Mouse (Mus musculus): ENCODE measurements around the gene Foxo1. TPM values are rescaled to one million over a fixed set of nuclear protein-coding genes. Genes with fewer than 3 reads are reported as not detected.

Gene Foxo1
- polyA plus RNA-seq, 1 experiment from 2014 or later: 3.1 TPM

DNA sequence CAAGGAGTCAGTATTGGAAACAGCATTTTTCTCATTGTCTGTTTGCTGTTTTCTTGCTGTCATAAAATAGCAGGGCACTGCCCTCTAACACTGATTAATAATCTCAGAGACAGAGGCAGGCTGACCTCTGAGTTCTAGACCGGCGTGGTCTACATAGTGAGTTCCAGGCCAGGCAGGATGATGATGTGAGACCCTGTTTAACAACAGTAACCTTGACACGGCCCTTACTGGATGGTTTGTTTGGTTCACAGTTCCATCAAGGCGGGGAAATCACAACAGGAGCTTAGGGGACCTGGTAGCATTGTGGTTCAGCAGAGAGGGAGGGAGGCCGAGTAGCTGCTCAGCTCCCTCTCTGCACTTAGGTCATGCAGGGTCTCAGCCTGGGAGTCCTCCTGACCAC is 25.8 kb downstream of the Foxo1 start:
- Histone ChIP-seq H3K4me1 (ENCODE audit: control insufficient read depth, insufficient read depth, low read length) (no peaks in the 10 kb centered on the region), H3K9me3 (replicated peaks; ENCODE audit: control insufficient read depth, low read length, poor library complexity, severe bottlenecking) (no peaks in the 10 kb centered on the region), H3K27ac (ENCODE audit: low read length) (no peak overlapping the region), H3K4me2 (ENCODE audit: low read length) (no peak overlapping the region), H3K4me3 (ENCODE audit: low read depth, low read length) (no peak overlapping the region), H3K9ac (ENCODE audit: low read depth, low read length) (no peak overlapping the region), H3K36me3 (ENCODE audit: control insufficient read depth, insufficient read depth, low read length) (no peaks in the 10 kb centered on the region), H3K27me3 (ENCODE audit: control insufficient read depth, insufficient read depth, low read depth, low read length) (no peaks in the 10 kb centered on the region)
- 66% methylated on average over 5 of the region's 5 CpGs for WGBS
- no peak for ATAC-seq

DNA sequence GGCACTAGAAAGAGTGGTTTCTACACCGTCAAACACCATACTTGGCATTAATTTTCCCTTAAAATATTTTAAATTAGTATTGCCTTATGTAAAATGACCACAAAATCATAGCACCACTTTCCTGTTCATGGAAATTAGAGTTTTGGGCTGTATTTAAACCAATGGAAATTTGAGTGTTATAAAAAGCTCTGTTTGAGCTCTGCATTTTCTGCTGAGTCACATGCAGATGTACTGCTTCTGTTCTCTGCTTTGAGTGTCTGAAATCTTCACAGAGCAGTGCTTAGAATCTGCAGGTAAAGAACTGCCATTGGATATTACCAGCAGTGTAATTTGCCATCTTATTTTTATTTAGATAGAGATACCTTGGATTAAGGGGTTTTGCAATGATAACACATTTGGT is 27.6 kb downstream of the Foxo1 start:
- Histone ChIP-seq H3K27ac (ENCODE audit: low read length) (no peak overlapping the region), H3K36me3 (ENCODE audit: control insufficient read depth, insufficient read depth, low read length) (no peaks in the 10 kb centered on the region), H3K9ac (ENCODE audit: low read depth, low read length) (no peak overlapping the region), H3K27me3 (ENCODE audit: control insufficient read depth, insufficient read depth, low read depth, low read length) (no peaks in the 10 kb centered on the region), H3K4me1 (ENCODE audit: control insufficient read depth, insufficient read depth, low read length) (no peaks in the 10 kb centered on the region), H3K9me3 (replicated peaks; ENCODE audit: control insufficient read depth, low read length, poor library complexity, severe bottlenecking) (no peaks in the 10 kb centered on the region), H3K4me3 (ENCODE audit: low read depth, low read length) (no peak overlapping the region), H3K4me2 (ENCODE audit: low read length) (no peak overlapping the region)
- ATAC-seq: no peak
- WGBS: 97% methylated on average over 1 of the region's 1 CpGs

GRCm38 (mm10) chr3:52296224-52296760 is 28.2 kb downstream of the Foxo1 start:
- no peaks in the 10 kb centered on the region for H3K36me3 ChIP-seq (ENCODE audit: control insufficient read depth, insufficient read depth, low read length)
- no peaks in the 10 kb centered on the region for H3K9me3 ChIP-seq (replicated peaks; ENCODE audit: control insufficient read depth, low read length, poor library complexity, severe bottlenecking)
- H3K9ac ChIP-seq (ENCODE audit: low read depth, low read length): no peak overlapping the region
- H3K4me1 ChIP-seq (ENCODE audit: control insufficient read depth, insufficient read depth, low read length): no peaks in the 10 kb centered on the region
- H3K4me2 ChIP-seq (ENCODE audit: low read length): no peak overlapping the region
- H3K27ac ChIP-seq (ENCODE audit: low read length): no peak overlapping the region
- no peaks in the 10 kb centered on the region for H3K27me3 ChIP-seq (ENCODE audit: control insufficient read depth, insufficient read depth, low read depth, low read length)
- H3K4me3 ChIP-seq (ENCODE audit: low read depth, low read length): no peak overlapping the region
- 74% methylated on average over 7 of the region's 7 CpGs for WGBS
- no peak for ATAC-seq

- Histone ChIP-seq H3K27ac (ENCODE audit: low read length) (no peak overlapping the region), H3K36me3 (ENCODE audit: control insufficient read depth, insufficient read depth, low read length) (no peaks in the 10 kb centered on the region), H3K27me3 (ENCODE audit: control insufficient read depth, insufficient read depth, low read depth, low read length) (no peaks in the 10 kb centered on the region), H3K4me2 (ENCODE audit: low read length) (no peak overlapping the region), H3K4me1 (ENCODE audit: control insufficient read depth, insufficient read depth, low read length) (no peaks in the 10 kb centered on the region), H3K4me3 (ENCODE audit: low read depth, low read length) (no peak overlapping the region), H3K9ac (ENCODE audit: low read depth, low read length) (no peak overlapping the region), H3K9me3 (replicated peaks; ENCODE audit: control insufficient read depth, low read length, poor library complexity, severe bottlenecking) (no peaks in the 10 kb centered on the region)
- no peak for ATAC-seq
- 83% methylated on average over 15 of the region's 15 CpGs for WGBS
Measured at GRCm38 (mm10) chr3:52297291-52298018, 29.3 kb downstream of the Foxo1 start.

DNA sequence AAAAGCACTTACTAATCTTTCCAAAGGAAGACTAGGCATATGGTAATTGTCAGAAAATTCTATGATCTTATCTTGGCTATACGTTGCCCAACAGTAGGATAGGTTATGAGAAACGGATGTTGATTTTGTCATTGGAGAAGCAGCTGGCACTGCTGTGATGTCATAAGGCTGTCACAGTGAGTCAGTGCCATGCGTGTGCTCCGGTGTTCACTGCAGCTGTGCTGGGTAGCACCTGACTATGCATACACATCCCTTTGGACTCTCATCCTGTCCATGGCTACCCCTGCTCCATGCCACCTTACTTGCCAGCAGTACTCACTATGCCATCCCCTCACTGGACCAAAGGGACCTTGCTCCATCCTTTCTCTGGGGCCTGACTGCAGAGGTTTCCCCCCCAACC is 30.5 kb downstream of the Foxo1 start:
- no peaks in the 10 kb centered on the region for H3K27me3 ChIP-seq (ENCODE audit: control insufficient read depth, insufficient read depth, low read depth, low read length)
- no peak overlapping the region for H3K4me3 ChIP-seq (ENCODE audit: low read depth, low read length)
- ATAC-seq: no peak
- WGBS: 83% methylated on average over 4 of the region's 4 CpGs
- no peaks in the 10 kb centered on the region for H3K4me1 ChIP-seq (ENCODE audit: control insufficient read depth, insufficient read depth, low read length)
- no peak overlapping the region for H3K27ac ChIP-seq (ENCODE audit: low read length)
- H3K9ac ChIP-seq (ENCODE audit: low read depth, low read length): no peak overlapping the region
- no peak overlapping the region for H3K4me2 ChIP-seq (ENCODE audit: low read length)
- no peaks in the 10 kb centered on the region for H3K36me3 ChIP-seq (ENCODE audit: control insufficient read depth, insufficient read depth, low read length)
- H3K9me3 ChIP-seq (replicated peaks; ENCODE audit: control insufficient read depth, low read length, poor library complexity, severe bottlenecking): no peaks in the 10 kb centered on the region

GRCm38 (mm10) chr3:52299376-52299775 is 31.2 kb downstream of the Foxo1 start:
- no peaks in the 10 kb centered on the region for H3K4me1 ChIP-seq (ENCODE audit: control insufficient read depth, insufficient read depth, low read length)
- ATAC-seq: no peak
- H3K27ac ChIP-seq (ENCODE audit: low read length): no peak overlapping the region
- H3K9me3 ChIP-seq (replicated peaks; ENCODE audit: control insufficient read depth, low read length, poor library complexity, severe bottlenecking): no peaks in the 10 kb centered on the region
- no peaks in the 10 kb centered on the region for H3K36me3 ChIP-seq (ENCODE audit: control insufficient read depth, insufficient read depth, low read length)
- H3K9ac ChIP-seq (ENCODE audit: low read depth, low read length): no peak overlapping the region
- no peak overlapping the region for H3K4me2 ChIP-seq (ENCODE audit: low read length)
- no peaks in the 10 kb centered on the region for H3K27me3 ChIP-seq (ENCODE audit: control insufficient read depth, insufficient read depth, low read depth, low read length)
- H3K4me3 ChIP-seq (ENCODE audit: low read depth, low read length): no peak overlapping the region
- 50% methylated on average over 2 of the region's 2 CpGs for WGBS

DNA sequence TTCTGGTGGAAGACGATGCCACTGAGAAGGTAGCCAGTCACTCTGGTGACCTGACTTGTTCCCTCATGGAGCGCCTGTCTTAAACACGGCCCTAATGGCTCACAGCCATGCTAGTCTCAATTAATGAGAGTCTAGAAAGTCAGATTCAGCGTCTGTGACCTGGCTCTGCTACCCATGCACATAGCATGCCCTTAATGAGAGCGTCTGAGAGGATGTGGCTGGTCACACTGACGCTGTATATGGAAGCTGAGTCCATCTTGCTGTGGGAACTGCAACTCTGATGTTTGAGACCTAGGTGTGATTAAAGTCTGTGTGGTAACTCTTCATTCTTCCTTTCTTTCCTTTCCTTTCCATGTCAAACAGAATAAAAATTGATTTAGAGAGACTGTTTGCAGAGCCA is 32.4 kb downstream of the Foxo1 start:
- Histone ChIP-seq H3K27ac (ENCODE audit: low read length) (no peak overlapping the region), H3K36me3 (ENCODE audit: control insufficient read depth, insufficient read depth, low read length) (no peaks in the 10 kb centered on the region), H3K4me1 (ENCODE audit: control insufficient read depth, insufficient read depth, low read length) (no peaks in the 10 kb centered on the region), H3K9ac (ENCODE audit: low read depth, low read length) (no peak overlapping the region), H3K4me2 (ENCODE audit: low read length) (no peak overlapping the region), H3K9me3 (replicated peaks; ENCODE audit: control insufficient read depth, low read length, poor library complexity, severe bottlenecking) (no peaks in the 10 kb centered on the region), H3K4me3 (ENCODE audit: low read depth, low read length) (no peak overlapping the region), H3K27me3 (ENCODE audit: control insufficient read depth, insufficient read depth, low read depth, low read length) (no peaks in the 10 kb centered on the region)
- ATAC-seq: no peak
- WGBS: 88% methylated on average over 6 of the region's 6 CpGs

GRCm38 (mm10) chr3:52303301-52303700 is 35.2 kb downstream of the Foxo1 start:
- no peaks in the 10 kb centered on the region for H3K4me1 ChIP-seq (ENCODE audit: control insufficient read depth, insufficient read depth, low read length)
- no peak for ATAC-seq
- WGBS: 79% methylated on average over 5 of the region's 5 CpGs
- H3K27me3 ChIP-seq (ENCODE audit: control insufficient read depth, insufficient read depth, low read depth, low read length): no peaks in the 10 kb centered on the region
- H3K9me3 ChIP-seq (replicated peaks; ENCODE audit: control insufficient read depth, low read length, poor library complexity, severe bottlenecking): no peaks in the 10 kb centered on the region
- no peak overlapping the region for H3K4me2 ChIP-seq (ENCODE audit: low read length)
- no peak overlapping the region for H3K27ac ChIP-seq (ENCODE audit: low read length)
- H3K9ac ChIP-seq (ENCODE audit: low read depth, low read length): no peak overlapping the region
- H3K36me3 ChIP-seq (ENCODE audit: control insufficient read depth, insufficient read depth, low read length): no peaks in the 10 kb centered on the region
- H3K4me3 ChIP-seq (ENCODE audit: low read depth, low read length): no peak overlapping the region

- Histone ChIP-seq H3K4me1 (ENCODE audit: control insufficient read depth, insufficient read depth, low read length) (no peaks in the 10 kb centered on the region), H3K27me3 (ENCODE audit: control insufficient read depth, insufficient read depth, low read depth, low read length) (no peaks in the 10 kb centered on the region), H3K9ac (ENCODE audit: low read depth, low read length) (no peak overlapping the region), H3K36me3 (ENCODE audit: control insufficient read depth, insufficient read depth, low read length) (no peaks in the 10 kb centered on the region), H3K9me3 (replicated peaks; ENCODE audit: control insufficient read depth, low read length, poor library complexity, severe bottlenecking) (no peaks in the 10 kb centered on the region), H3K27ac (ENCODE audit: low read length) (no peak overlapping the region), H3K4me2 (ENCODE audit: low read length) (no peak overlapping the region), H3K4me3 (ENCODE audit: low read depth, low read length) (no peak overlapping the region)
- WGBS: 75% methylated on average over 5 of the region's 5 CpGs
- ATAC-seq: no peak
Measured at GRCm38 (mm10) chr3:52308586-52309321, 40.6 kb downstream of the Foxo1 start.

All from midbrain, embryonic 16.5 days (tissue).